Mouse (Mus musculus): ENCODE data around the gene Ankrd63.
"Not testable (repeated sequence)": the region's sequence is repeated elsewhere in the genome, so short reads cannot be mapped to it uniquely, and the experiment has no call there.

The Ankrd63 gene

DNA sequence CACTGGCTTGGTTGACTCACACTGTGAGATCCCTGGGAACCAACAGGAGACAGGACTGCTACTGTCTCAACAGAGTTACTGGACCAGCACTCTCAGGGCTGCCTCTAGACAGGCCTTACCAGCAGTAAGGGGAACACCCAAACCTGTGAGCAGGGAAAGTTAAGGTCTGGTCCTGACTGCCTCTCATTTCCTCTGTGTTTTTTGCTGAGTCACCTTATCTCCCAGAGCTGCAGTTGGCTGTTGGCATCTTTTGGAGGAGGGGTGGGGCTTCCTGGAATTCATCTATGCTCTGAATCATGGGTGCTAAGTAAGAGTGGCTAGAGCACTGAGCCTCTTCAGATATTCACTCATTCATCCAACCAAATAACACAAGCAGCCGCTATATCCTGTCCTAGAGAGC, 44.7 kb downstream of the Ankrd63 start:
- DNase-seq: no peak

DNA sequence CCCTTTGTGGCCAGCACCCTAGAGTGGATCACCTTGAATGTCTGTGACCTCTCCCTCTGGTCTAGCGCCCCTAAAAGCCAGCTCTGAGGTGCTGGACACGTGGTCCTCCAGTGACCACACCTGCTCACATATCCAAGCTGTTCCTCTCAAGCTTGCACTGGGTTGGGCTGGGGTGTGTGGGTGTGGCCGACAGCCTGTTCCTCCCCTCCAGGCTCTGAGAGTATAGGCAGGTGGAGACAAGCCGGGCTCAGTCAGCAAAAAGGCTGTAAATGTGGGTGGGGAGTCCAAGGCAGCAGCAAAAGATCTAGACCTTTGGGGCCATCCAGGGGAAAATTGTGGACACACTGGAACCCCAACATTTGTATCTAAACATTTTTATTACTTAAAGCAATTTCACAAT, 45.3 kb downstream of the Ankrd63 start:
- DNase-seq: no peak

DNA sequence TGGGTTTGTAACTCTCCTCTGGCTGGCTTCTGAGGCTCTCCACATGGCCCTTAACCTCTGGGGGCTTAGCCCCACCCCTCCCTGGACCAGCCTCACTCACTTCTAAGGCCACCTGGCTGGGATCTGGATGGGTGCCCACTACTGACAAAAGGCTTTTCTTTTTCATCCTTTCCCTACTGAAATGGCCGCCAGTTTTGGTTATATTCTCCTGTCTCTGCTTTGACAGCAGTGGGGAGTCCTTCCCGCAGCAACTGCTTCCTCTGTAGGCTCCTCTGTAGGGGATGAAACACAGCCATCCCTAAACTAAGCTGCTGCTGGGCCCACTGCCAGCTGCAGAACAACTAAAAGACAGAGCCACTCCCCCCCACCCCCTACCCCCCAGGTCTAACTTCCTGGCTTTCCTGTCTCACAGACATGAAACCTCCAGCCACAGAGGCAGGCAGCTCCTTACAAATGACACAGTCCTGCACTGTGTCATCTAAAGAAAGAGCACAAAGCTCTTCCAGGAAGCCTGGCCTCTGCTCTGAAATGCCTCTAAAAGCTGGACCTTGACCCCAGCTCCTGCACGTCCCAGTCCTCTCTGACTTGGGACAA, 47.0 kb downstream of the Ankrd63 start:
- no peak for DNase-seq

DNA sequence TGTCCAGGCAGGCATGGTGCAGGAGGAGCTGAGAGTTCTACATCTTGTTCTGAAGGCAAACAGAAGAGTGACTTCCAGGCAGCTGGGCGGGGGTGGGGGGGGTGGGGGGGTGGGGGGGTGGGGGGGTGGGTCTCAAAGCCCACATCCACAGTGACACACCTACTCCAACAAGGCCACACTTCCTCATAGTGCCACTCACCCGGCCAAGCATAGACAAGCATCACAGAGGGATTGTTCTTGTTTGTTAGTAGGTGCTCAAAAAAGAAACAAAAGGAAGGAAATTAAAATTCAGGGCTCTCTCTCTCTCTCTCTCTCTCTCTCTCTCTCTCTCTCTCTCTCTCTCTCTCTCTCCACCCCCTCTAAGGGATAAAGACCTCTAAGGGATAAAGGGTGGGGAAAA, 53.1 kb downstream of the Ankrd63 start:
- DNase-seq: not testable (repeated sequence)

Measured in spleen, adult 18-20 months (tissue).